Mouse (Mus musculus): Measurements from ENCODE around the gene Utp15. TPM values are rescaled to one million over a fixed set of nuclear protein-coding genes. Genes with fewer than 3 reads are reported as not detected.
A peak's percentile ranks its signal among the peaks of the same experiment; 100 is the strongest.

The Utp15 gene
- total RNA-seq (2021): 10 to 100 TPM; 19.5 to 21.2 TPM

- DNase-seq (ENCODE audit: low spot score in 2 of 2): peak; percentile 99
- intact Hi-C loops (cut with DNase I): loop anchor here (5.0 kb wide), 1 partner anchor 54 kb away; the partner anchor contains the start of gene Btf3
These were observed at the start of gene Utp15, which contains the start of gene Ankra2 for GRCm38 (mm10) chr13:98262636-98263457. TSS of gene Utp15 (minus strand) at chr13:98263041. TSS of gene Ankra2 (plus strand) at chr13:98263074.

- intact Hi-C loops (cut with DNase I): no loop called here
- DNase-seq (ENCODE audit: low spot score in 2 of 2): no peak
These were observed 48.8 kb upstream of the Utp15 start for GRCm38 (mm10) chr13:98311597-98311996.

- DNase-seq (ENCODE audit: low spot score in 2 of 2): no peak
- intact Hi-C loops (cut with DNase I): no loop called here
These were observed 45.9 kb upstream of the Utp15 start for GRCm38 (mm10) chr13:98308724-98309123.

GRCm38 (mm10) chr13:98308004-98308403 lies 45.2 kb upstream of the Utp15 start:
- no peak for DNase-seq (ENCODE audit: low spot score in 2 of 2)
- intact Hi-C loops (cut with DNase I): no loop called here

GRCm38 (mm10) chr13:98306852-98307475 lies 44.1 kb upstream of the Utp15 start:
- DNase-seq (ENCODE audit: low spot score in 2 of 2): peak in 1 of 2 experiments; percentile 9
- intact Hi-C loops (cut with DNase I): no loop called here

GRCm38 (mm10) chr13:98306393-98306792 lies 43.6 kb upstream of the Utp15 start:
- DNase-seq (ENCODE audit: low spot score in 2 of 2): no peak
- intact Hi-C loops (cut with DNase I): no loop called here

GRCm38 (mm10) chr13:98305257-98305656 lies 42.4 kb upstream of the Utp15 start:
- no peak for DNase-seq (ENCODE audit: low spot score in 2 of 2)
- intact Hi-C loops (cut with DNase I): no loop called here

- DNase-seq (ENCODE audit: low spot score in 2 of 2): peak; percentile 61 to 75
- intact Hi-C loops (cut with DNase I): no loop called here
These were observed 36.3 kb upstream of the Utp15 start for GRCm38 (mm10) chr13:98298833-98299758.

GRCm38 (mm10) chr13:98297883-98298482 lies 35.1 kb upstream of the Utp15 start:
- DNase-seq (ENCODE audit: low spot score in 2 of 2): no peak
- intact Hi-C loops (cut with DNase I): no loop called here

- no peak for DNase-seq (ENCODE audit: low spot score in 2 of 2)
- intact Hi-C loops (cut with DNase I): no loop called here
These were observed 33.2 kb upstream of the Utp15 start for GRCm38 (mm10) chr13:98296072-98296471.

GRCm38 (mm10) chr13:98291712-98292111 lies 28.9 kb upstream of the Utp15 start:
- intact Hi-C loops (cut with DNase I): no loop called here
- no peak for DNase-seq (ENCODE audit: low spot score in 2 of 2)

- DNase-seq (ENCODE audit: low spot score in 2 of 2): no peak
- intact Hi-C loops (cut with DNase I): no loop called here
These were observed 27.9 kb upstream of the Utp15 start for GRCm38 (mm10) chr13:98290719-98291118.

- DNase-seq (ENCODE audit: low spot score in 2 of 2): no peak
- intact Hi-C loops (cut with DNase I): no loop called here
These were observed 18.3 kb upstream of the Utp15 start for GRCm38 (mm10) chr13:98280990-98281650.

DNA sequence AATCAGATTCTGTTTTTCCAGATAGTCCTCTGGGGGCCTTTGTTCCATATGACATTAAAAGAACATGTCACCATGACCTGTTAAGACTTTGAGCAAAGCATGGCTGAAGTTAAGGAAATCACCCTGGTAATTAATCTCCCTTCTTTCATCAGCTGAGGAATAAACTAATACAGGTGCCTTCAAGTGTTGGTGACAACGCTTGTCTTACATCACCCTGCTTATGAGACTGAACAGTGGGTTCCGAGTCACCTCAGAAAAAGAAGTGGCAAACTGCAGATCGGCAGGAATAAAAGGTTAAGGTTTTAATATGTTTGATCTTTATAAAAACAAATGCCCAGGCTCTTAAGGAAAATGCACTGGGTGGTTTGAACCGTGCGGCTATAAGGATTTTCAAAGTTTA lies 16.8 kb upstream of the Utp15 start, which contains the start of gene Gm21976:
Gm21976 (plus strand) TSS at position 202 of the 400 bp plus-strand sequence.
- intact Hi-C loops (cut with DNase I): no loop called here
- no peak for DNase-seq (ENCODE audit: low spot score in 2 of 2)

DNA sequence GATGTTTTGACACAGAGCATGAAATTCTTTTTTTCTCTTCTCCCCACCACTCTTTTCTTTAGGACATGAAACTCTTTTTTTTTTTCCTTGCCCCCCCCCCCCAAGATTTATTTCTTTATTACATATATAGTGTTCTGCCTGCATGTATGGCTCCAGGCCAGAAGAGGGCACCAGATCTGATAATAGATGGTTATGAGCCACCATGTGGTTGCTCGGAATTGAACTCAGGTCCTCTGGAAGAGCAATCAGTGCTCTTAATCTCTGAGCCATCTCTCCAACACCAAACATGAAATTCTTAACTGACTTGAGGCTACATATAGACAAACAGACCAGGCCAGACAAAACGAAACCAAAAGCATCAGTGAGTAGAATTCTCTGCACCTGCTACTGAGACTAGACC lies 14.7 kb upstream of the Utp15 start:
- no peak for DNase-seq (ENCODE audit: low spot score in 2 of 2)
- intact Hi-C loops (cut with DNase I): no loop called here

DNA sequence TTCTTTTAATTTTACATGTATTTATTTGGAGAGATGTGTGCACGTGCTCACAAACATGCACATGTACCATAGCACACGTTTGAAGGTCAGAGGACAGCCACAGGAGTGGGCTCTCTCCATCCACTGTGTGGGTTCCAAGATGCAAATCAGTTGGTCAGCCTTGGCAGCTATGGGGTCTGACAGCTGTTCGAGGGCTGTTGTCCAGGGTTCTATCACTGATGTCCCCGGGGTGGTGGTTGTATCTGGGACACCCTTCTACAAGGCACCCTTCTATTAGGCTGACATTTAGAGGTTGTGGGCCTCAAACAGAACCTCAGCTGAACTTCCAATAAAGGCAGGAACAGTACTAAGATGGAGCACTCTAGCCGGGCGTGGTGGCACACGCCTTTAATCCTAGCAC lies 13.4 kb upstream of the Utp15 start:
- DNase-seq (ENCODE audit: low spot score in 2 of 2): no peak
- intact Hi-C loops (cut with DNase I): no loop called here

DNA sequence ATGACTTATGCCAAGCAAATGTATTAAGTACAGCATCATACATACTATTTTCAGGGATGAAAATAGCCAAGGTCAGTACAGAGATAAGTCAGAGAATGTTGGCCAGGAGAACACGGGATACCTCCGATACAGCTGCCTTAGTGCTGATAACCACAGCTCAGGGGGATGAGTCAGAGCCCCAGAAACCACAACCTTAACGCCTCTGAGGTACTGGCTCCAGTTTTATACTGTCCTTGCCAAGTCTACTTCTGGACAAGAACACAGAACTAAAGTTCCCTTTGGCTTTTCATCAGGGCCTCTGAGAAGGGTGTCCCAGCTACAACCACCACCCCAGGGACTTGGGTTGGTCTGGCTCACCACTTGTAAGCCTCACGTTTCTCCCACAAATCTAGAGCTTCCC lies 12.8 kb upstream of the Utp15 start:
- no peak for DNase-seq (ENCODE audit: low spot score in 2 of 2)
- intact Hi-C loops (cut with DNase I): no loop called here

- DNase-seq (ENCODE audit: low spot score in 2 of 2): no peak
These were observed 11.2 kb upstream of the Utp15 start for GRCm38 (mm10) chr13:98274023-98274422.

DNA sequence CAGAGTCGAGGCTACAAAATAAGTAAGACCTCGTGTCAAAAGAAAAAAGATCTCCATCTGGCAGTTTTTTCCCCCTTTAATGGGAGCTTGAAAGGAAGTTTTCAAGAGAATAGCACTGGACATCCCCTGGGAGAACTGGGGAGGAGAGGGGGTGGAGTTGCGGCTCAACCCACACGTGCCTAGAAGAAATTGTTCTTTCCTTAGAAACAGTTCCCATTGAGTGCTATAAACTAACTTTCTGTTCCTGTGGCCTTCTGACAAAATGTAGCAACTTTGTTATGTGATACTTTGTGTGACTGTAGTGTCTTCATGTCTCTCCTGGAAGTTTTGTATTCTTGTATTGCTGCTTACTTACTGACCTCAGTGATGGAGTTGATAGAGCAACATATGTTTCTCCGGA lies 1.3 kb upstream of the Utp15 start:
- no peak for DNase-seq (ENCODE audit: low spot score in 2 of 2)
- intact Hi-C loops (cut with DNase I): loop anchor here (5.0 kb wide), 1 partner anchor 53 kb away; the partner anchor contains the start of gene Btf3

More at GRCm38 (mm10) chr13:98274023-98274422, 11.2 kb upstream of the Utp15 start:
- intact Hi-C loops (cut with DNase I): no loop called here

All from left cerebral cortex, postnatal 36 days (tissue).